Mouse (Mus musculus): ENCODE results near the gene Rps6kb2. TPM values are rescaled to one million over a fixed set of nuclear protein-coding genes. Genes with fewer than 3 reads are reported as not detected.

The Rps6kb2 gene
- polyA plus RNA-seq, 1 experiment from 2014 or later, result 58.8 TPM

DNA sequence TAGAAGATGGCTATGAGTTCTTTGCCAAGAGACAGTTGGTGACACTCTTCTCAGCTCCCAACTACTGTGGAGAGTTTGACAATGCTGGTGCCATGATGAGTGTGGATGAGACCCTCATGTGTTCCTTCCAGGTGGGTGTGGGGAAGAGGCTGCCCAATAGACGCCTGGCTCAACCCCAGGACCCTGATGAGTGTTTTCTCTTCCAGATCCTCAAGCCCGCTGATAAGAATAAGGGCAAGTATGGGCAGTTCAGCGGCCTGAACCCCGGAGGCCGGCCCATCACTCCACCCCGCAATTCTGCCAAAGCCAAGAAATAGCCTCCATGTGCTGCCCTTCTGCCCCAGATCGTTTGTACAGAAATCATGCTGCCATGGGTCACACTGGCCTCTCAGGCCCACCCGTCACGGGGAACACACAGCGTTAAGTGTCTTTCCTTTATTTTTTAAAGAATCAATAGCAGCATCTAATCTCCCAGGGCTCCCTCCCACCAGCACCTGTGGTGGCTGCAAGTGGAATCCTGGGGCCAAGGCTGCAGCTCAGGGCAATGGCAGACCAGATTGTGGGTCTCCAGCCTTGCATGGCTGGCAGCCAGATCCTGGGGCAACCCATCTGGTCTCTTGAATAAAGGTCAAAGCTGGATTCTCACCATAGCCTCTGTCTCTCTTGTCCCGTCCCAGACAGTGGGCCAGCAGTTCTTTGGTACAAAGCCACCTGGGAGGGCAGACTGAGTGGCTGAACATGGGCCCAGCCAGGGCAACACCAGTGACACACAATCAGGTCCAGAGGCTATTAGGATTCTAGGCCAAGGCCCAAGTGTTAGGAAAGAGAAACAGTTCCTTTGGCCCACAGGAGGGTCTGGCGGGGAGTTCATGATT lies 31.9 kb upstream of the Rps6kb2 start:
- Histone ChIP-seq H3K9me3 (replicated peaks) (no peaks in the 10 kb centered on the region), H3K27ac (replicated peaks) (no peak overlapping the region), H3K4me1 (peaks cover 48% of the 10 kb centered on the region), H3K4me3 (0 out of 2 replicates have a peak overlapping the region, but pooled peaks have one; percentile 14), H3K36me3 (peaks cover 70% of the 10 kb centered on the region), H3K27me3 (ENCODE audit: low read depth, poor library complexity, severe bottlenecking) (no peaks in the 10 kb centered on the region)
- 84% methylated on average over 12 of the region's 12 CpGs for WGBS
- no peak for DNase-seq (ENCODE audit: low spot score)

DNA sequence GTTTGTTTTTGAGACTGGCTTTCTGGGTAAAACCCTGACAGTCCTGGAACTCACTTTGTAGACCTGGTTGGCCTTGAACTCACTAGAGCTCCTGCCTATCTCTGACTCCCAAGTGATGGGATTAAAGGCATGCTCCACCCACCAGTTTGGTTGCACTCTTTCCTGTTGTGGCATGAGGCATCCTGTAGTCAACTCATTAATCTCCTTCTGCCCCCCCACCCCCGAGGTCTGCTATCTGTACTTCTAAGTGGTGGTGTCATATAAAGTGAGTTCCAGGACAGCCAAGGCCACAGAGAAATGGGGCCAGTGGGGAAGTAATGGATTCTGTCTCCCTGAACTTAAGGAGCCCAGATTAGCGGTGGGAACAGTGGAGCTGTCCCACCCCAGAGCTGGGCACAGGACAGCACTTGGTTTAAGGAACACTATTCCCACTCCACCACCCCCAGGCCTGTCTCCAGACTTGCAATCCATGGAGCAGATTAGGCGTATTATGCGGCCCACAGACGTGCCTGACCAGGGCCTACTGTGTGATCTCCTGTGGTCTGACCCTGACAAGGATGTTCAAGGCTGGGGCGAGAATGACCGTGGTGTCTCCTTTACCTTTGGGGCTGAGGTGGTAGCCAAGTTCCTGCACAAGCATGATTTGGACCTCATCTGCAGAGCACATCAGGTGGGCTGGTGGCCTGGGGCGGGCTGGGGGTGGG lies 31.0 kb upstream of the Rps6kb2 start:
- Histone ChIP-seq H3K27me3 (ENCODE audit: low read depth, poor library complexity, severe bottlenecking) (no peaks in the 10 kb centered on the region), H3K36me3 (peaks cover 62% of the 10 kb centered on the region), H3K9me3 (replicated peaks) (no peaks in the 10 kb centered on the region), H3K4me3 (0 out of 2 replicates have a peak overlapping the region, but pooled peaks have one; percentile 14), H3K4me1 (peaks cover 44% of the 10 kb centered on the region), H3K27ac (replicated peaks) (no peak overlapping the region)
- no peak for DNase-seq (ENCODE audit: low spot score)
- WGBS, result 90% methylated on average over 8 of the region's 8 CpGs

DNA sequence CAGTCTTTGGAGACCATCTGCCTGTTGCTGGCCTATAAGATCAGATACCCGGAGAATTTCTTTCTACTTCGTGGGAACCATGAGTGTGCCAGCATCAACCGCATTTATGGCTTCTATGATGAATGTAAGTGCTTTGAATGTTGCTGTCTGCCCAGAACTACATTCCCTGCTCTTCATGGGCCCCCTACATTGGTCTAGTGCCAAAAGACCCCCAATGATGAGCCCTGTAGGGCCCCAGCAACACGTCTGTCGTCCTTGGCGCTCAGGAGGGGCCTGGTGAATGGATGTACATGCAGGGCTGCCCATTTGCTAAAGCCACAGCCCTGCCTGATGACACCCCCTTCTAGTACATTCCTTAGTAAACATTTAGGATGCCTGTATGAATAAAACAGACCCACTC lies 30.0 kb upstream of the Rps6kb2 start:
- Histone ChIP-seq H3K36me3 (peaks cover 52% of the 10 kb centered on the region), H3K27ac (replicated peaks) (peak overlapping the region; percentile 97), H3K4me3 (peak overlapping the region; percentile 96), H3K9me3 (replicated peaks) (no peaks in the 10 kb centered on the region), H3K27me3 (ENCODE audit: low read depth, poor library complexity, severe bottlenecking) (no peaks in the 10 kb centered on the region), H3K4me1 (peaks cover 44% of the 10 kb centered on the region)
- WGBS, result 72% methylated on average over 6 of the region's 6 CpGs
- DNase-seq (ENCODE audit: low spot score), result no peak

DNA sequence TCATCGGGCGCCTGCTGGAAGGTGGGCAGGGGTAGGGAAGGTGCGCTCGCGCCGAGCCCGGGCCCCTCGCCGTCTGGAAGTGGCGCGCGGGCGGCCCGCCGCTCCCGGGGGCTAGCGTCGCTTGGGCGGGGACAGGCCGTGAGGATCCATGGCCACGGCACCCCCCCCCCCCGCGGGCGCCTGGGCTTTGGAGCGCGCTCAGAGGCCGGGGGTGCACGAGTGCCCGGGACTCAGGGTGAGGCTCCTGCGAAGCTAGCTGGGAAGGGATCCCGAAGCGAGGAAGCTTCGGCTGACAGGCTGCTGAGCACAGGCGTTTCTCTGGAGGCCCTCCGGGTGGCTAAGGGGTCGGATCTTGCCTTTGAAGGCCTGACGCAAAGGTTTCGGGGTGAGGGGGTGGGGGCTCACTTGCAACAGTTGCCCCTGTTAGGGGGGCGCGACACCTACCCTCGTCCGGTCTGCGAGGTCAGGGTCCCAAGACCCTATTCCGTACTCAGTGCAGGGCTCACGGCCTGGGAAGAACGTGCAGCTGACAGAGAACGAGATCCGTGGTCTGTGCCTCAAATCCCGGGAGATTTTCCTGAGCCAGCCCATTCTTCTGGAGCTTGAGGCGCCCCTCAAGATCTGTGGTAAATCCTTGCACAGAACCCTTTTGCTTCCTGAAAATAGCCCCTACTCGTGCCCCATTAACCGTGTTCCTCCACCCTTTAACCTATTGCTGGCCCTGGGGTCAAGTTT lies 29.3 kb upstream of the Rps6kb2 start:
- Histone ChIP-seq H3K27me3 (ENCODE audit: low read depth, poor library complexity, severe bottlenecking) (no peaks in the 10 kb centered on the region), H3K9me3 (replicated peaks) (no peaks in the 10 kb centered on the region), H3K4me1 (peaks cover 44% of the 10 kb centered on the region), H3K4me3 (peak overlapping the region; percentile 96), H3K27ac (replicated peaks) (peak overlapping the region; percentile 97), H3K36me3 (peaks cover 44% of the 10 kb centered on the region)
- under 1% methylated on average over 52 of the region's 52 CpGs for WGBS
- DNase-seq (ENCODE audit: low spot score), result no peak

DNA sequence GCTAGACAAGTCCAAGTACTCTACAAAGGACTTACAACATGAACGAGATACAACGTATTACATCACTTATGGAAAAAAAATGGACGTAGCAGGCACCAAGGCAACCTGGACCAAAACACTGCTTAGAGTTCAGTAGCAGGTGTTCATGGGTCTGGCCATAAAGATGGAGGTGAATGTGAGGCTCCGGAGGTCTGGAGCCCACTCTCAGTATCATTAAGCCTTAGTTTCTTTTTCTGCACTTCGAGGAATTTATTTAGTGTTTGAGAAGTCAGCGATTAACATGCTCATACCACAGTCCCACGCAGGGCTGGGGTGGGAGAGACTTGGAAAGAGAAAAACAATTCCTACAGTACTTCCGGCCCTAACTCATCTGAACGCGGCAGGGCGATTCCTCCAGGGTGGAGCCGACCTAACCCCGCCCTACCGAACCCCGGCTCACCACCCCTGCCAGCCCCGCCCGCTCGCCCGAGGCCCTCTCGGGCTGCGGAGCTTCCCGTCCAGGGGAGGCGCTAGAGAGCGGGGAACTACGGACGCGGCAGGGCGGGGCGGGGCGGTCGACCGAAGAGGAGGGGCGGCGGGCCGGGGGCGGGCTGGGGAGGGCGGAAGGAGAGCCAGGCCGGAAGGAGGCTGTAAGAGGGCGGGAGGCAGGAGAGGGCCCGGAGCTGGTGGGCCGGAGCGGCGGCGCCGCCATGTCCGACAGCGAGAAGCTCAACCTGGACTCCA lies 28.5 kb upstream of the Rps6kb2 start, which contains the start of gene Ppp1ca:
Gene Ppp1ca, plus strand, starts transcription at position 538 of the 723 bp plus-strand sequence.
- Histone ChIP-seq H3K9me3 (replicated peaks) (no peaks in the 10 kb centered on the region), H3K27ac (replicated peaks) (peak within 1 kb of the TSS; percentile 97), H3K36me3 (peaks cover 37% of the 10 kb centered on the region), H3K4me1 (peaks cover 41% of the 10 kb centered on the region), H3K4me3 (peak within 1 kb of the TSS; percentile 96), H3K27me3 (ENCODE audit: low read depth, poor library complexity, severe bottlenecking) (no peaks in the 10 kb centered on the region)
- peak; percentile 97 for DNase-seq (ENCODE audit: low spot score)
- WGBS, result 8% methylated on average over 37 of the region's 47 CpGs

DNA sequence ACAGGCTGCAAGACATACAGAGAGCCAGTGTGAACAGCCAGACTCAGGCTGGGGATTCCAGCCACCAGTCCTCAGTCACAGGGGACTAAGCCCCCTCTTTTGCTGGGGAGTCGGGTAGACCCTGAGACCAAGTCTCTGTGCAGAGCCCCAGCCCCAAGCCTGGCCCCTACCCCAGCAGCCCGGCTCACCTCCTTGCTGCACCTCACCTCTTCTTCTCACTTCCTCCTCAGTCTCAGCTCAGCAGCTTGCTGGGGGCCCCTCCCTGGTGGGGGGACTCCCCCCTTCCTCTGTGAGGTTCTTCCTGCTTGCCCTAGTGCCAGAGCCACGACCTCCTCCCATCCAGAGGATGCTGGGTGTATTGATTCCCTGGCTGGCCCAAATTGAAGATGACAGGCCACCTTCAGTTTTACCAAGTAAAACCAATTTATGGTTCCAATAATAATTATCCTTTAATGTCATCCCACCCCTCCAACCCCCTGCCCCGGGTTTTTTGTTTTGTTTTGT lies 27.7 kb upstream of the Rps6kb2 start, which contains the start of gene Tbc1d10c:
Gene Tbc1d10c, minus strand, starts transcription at position 454 of the 504 bp plus-strand sequence.
- no peaks in the 10 kb centered on the region for H3K9me3 ChIP-seq (replicated peaks)
- H3K27me3 ChIP-seq (ENCODE audit: low read depth, poor library complexity, severe bottlenecking), result no peaks in the 10 kb centered on the region
- peak within 1 kb of the TSS; percentile 97 for H3K27ac ChIP-seq (replicated peaks)
- peak within 1 kb of the TSS; percentile 96 for H3K4me3 ChIP-seq
- peaks cover 29% of the 10 kb centered on the region for H3K36me3 ChIP-seq
- no peak for DNase-seq (ENCODE audit: low spot score)
- H3K4me1 ChIP-seq, result peaks cover 34% of the 10 kb centered on the region
- 76% methylated on average over 4 of the region's 4 CpGs for WGBS

DNA sequence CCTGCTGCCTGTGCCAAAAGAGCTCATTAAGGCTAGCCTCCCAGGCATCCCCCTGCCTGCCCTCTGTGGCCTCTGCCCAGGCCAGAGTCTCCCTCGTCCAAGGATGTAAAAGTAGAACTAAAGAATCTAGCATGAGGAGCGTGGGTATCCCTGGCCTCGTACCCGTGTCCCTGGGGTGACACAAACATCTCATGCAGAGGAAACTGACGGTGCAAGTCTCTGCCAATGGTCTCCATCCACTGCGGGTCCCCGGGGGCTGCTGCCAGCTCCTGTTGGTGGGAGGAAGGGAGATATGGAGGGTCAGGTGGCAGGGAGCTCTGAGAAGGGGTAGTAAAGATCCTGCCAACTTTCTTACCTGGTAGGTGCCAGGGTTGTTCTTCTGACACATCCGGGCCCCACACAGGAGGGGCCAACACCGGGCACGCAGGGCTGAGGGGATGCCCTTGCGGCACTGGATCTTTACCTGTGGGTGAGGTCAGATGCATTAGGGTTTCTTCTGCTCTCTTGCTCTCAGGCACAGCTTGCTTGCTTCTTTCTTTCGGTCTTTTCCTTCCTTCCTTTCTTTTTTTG lies 26.0 kb upstream of the Rps6kb2 start:
- DNase-seq (ENCODE audit: low spot score), result no peak
- H3K9me3 ChIP-seq (replicated peaks), result no peaks in the 10 kb centered on the region
- H3K4me1 ChIP-seq, result peaks cover 38% of the 10 kb centered on the region
- WGBS, result 87% methylated on average over 12 of the region's 12 CpGs
- no peaks in the 10 kb centered on the region for H3K27me3 ChIP-seq (ENCODE audit: low read depth, poor library complexity, severe bottlenecking)
- no peak overlapping the region for H3K4me3 ChIP-seq
- H3K27ac ChIP-seq (replicated peaks), result no peak overlapping the region
- peaks cover 12% of the 10 kb centered on the region for H3K36me3 ChIP-seq

DNA sequence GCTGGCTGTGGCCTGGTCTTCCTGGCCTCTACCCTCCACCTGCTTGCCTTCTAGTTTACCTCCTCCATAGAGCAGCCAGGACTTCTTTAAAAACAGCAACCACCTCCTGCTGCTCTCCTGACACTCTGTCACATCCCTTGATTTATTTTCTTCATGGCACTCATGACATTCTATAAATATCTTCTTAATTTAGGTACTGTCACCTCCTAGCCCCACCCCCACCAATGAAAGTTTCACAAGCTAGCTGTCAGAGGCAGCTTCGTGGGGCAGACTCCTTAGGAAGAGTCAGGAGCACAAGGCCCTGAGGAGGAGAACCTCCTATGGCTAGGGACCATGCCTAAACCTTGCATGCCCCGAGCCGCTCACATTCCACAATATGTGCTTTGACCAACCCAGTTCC lies 24.1 kb upstream of the Rps6kb2 start:
- Histone ChIP-seq H3K27ac (replicated peaks) (no peak overlapping the region), H3K27me3 (ENCODE audit: low read depth, poor library complexity, severe bottlenecking) (no peaks in the 10 kb centered on the region), H3K9me3 (replicated peaks) (no peaks in the 10 kb centered on the region), H3K4me1 (peaks cover 26% of the 10 kb centered on the region), H3K4me3 (no peak overlapping the region), H3K36me3 (no peaks in the 10 kb centered on the region)
- WGBS, result 78% methylated on average over 3 of the region's 3 CpGs
- DNase-seq (ENCODE audit: low spot score), result no peak

DNA sequence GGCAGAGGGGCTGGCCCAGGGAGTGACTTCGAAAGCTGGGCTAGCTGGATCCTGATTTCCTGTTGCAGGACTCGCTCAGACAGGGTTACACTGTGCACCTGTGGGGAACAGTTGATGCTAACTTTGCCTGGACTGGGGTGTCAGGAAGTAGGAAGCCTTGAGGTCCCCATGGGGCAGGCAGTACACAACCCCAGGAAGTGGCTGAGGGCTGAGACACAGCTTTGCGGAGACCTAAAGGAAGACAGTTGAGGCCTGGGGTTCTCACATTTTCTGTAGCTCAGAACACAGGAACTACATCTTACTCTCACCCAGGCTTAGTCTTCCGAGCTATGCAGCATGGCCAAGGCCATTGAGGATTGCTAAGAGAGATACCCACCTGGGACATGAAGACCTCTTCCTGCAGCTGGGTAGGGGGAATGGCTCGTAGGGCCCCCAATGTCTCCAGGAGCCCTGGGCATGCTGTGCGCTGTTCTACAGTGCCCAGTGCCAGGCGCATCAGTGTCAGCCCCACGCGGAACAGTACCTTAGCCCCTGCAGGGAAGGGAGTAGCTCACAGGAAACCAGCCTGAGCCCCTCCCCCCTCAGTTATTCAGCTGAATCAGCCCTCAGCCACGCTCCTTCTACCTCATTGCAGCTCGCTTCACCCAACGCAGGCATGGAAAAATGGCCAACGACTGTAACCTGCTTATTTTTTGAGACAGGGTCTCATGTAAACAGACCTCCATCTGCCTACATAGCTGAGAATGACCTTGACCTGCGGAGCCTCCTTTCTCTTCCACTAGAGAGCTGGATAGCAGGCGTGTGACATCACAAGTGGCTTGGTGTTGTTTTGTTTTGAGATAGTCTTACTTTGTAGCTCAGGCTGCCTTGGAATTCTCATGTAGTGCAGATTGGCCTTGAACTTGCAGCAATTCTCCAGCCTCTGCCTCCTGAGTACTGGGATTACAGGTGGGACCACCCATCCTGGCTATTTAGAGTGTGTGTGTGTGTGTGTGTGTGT lies 22.1 kb upstream of the Rps6kb2 start:
- Histone ChIP-seq H3K4me3 (no peak overlapping the region), H3K9me3 (replicated peaks) (no peaks in the 10 kb centered on the region), H3K36me3 (no peaks in the 10 kb centered on the region), H3K27me3 (ENCODE audit: low read depth, poor library complexity, severe bottlenecking) (no peaks in the 10 kb centered on the region), H3K27ac (replicated peaks) (no peak overlapping the region), H3K4me1 (peaks cover 16% of the 10 kb centered on the region)
- WGBS, result 63% methylated on average over 15 of the region's 15 CpGs
- no peak for DNase-seq (ENCODE audit: low spot score)

DNA sequence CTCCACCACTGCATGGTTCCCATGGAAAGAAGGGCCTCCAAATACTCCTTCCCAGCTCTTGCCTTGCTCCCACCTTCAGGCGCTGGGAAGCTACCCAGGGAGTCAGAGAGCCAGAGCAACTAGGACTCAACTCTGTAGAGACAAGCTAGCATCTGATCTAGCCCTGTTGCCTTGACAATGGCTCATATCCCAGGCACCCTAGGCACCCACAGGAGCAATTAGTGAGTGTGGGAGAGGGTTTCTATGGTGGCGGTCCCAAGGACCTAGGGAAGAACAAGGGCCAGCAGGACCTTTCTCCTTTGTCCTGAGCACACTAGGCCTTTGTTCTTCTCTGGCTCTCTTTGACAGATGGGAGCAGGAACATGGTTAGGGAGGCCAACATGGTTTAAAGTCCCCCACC lies 20.5 kb upstream of the Rps6kb2 start:
- no peak overlapping the region for H3K4me3 ChIP-seq
- no peaks in the 10 kb centered on the region for H3K9me3 ChIP-seq (replicated peaks)
- peaks cover 16% of the 10 kb centered on the region for H3K4me1 ChIP-seq
- no peak overlapping the region; the same call in 1 of the 2 replicates for H3K27ac ChIP-seq (replicated peaks)
- no peaks in the 10 kb centered on the region for H3K36me3 ChIP-seq
- no peaks in the 10 kb centered on the region for H3K27me3 ChIP-seq (ENCODE audit: low read depth, poor library complexity, severe bottlenecking)
- 88% methylated on average over 2 of the region's 2 CpGs for WGBS
- DNase-seq (ENCODE audit: low spot score), result no peak

DNA sequence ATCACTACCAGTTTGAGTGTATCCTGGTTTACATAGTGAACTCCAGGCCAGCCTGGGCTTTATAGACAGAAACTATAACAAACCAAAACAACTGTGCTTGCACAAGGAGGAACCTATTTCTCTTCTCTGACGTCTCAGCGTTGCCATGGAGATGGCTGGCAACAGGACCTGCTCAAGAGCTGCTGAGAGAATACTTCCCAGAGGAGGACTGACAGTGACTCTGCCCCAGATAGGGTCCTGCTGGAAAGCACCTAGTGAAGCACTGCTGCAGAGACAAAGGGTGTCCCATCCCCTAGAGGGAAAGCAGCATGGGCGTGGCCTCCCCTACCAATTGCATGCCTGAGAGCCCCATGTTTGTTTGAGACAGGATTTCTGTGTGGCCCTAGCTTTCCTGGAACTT lies 18.7 kb upstream of the Rps6kb2 start:
- Histone ChIP-seq H3K27ac (replicated peaks) (no peak overlapping the region), H3K4me1 (peaks cover 16% of the 10 kb centered on the region), H3K4me3 (no peak overlapping the region), H3K9me3 (replicated peaks) (no peaks in the 10 kb centered on the region), H3K27me3 (ENCODE audit: low read depth, poor library complexity, severe bottlenecking) (no peaks in the 10 kb centered on the region), H3K36me3 (no peaks in the 10 kb centered on the region)
- DNase-seq (ENCODE audit: low spot score), result no peak
- WGBS, result 37% methylated on average over 3 of the region's 3 CpGs

Data from midbrain, embryonic 10.5 days (tissue).